Mouse (Mus musculus) urinary bladder, adult 2 months (tissue): Measurements from ENCODE around the gene Olfr17. TPM values are rescaled to one million over a fixed set of nuclear protein-coding genes. Genes with fewer than 3 reads are reported as not detected.
"Not testable (repeated sequence)": the region's sequence is repeated elsewhere in the genome, so short reads cannot be mapped to it uniquely, and the experiment has no call there.

Source experiments
- DNase-seq: peaks from one replicate; pipeline ENCODE4 v3.0.0; 2022; ENCODE audit warnings: low spot score
- polyA plus RNA-seq: library from polyadenylated mRNA; depleted of rRNA; stranded (reverse); fragments of >200 nt; gene quantifications from 2 replicates; pipeline ENCODE4 v1.2.3, GENCODE M21; 2012; rRNA removed

Gene Olfr17
- polyA plus RNA-seq = not detected in 2 replicates

GRCm38 (mm10) chr7:107092920-107093319 is at the start of gene Olfr17:
Gene Olfr17 (plus strand): TSS chr7:107093220.
- no peak for DNase-seq

- no peak for DNase-seq
Measured at GRCm38 (mm10) chr7:107044407-107044806, 48.6 kb upstream of the Olfr17 start.

GRCm38 (mm10) chr7:107045833-107046232 is 47.2 kb upstream of the Olfr17 start:
- DNase-seq = no peak

GRCm38 (mm10) chr7:107047578-107047977 is 45.4 kb upstream of the Olfr17 start:
- DNase-seq = no peak

- no peak for DNase-seq
Measured at GRCm38 (mm10) chr7:107070681-107071080, 22.3 kb upstream of the Olfr17 start, which contains the start of gene Olfr714. Gene Olfr714 (plus strand): TSS chr7:107070981.

- DNase-seq = not testable (repeated sequence)
Measured at GRCm38 (mm10) chr7:107110269-107110668, 17.2 kb downstream of the Olfr17 start, which contains the start of gene Olfr715b. Gene Olfr715b (minus strand): TSS chr7:107110369.

GRCm38 (mm10) chr7:107130983-107131382 is 38.0 kb downstream of the Olfr17 start, which contains the start of gene Olfr715:
Gene Olfr715 (minus strand): TSS chr7:107131083.
- DNase-seq = not testable (repeated sequence)

GRCm38 (mm10) chr7:107138027-107138426 is 45.0 kb downstream of the Olfr17 start, which contains the start of gene Olfr716:
Gene Olfr716 (plus strand): TSS chr7:107138327.
- not testable (repeated sequence) for DNase-seq

Other genes with a start within 250 kb of the Olfr17 start
- gene Olfr703, start 249.9 kb upstream of the Olfr17 start, polyA plus RNA-seq = not detected in 2 replicates
- gene Olfr704, start 230.0 kb upstream of the Olfr17 start, polyA plus RNA-seq = not detected in 2 replicates
- not detected in 2 replicates for gene Olfr705, start 216.3 kb upstream of the Olfr17 start, polyA plus RNA-seq
- gene Olfr706, start 205.1 kb upstream of the Olfr17 start, polyA plus RNA-seq = not detected in 2 replicates
- gene Olfr707, start 192.0 kb upstream of the Olfr17 start, polyA plus RNA-seq = not detected in 2 replicates
- gene Olfr1532-ps1, start 185.2 kb upstream of the Olfr17 start, polyA plus RNA-seq = not detected in 2 replicates
- not detected in 2 replicates for gene Olfr709-ps1, start 161.0 kb upstream of the Olfr17 start, polyA plus RNA-seq
- not detected in 2 replicates for gene Olfr710, start 144.9 kb upstream of the Olfr17 start, polyA plus RNA-seq
- gene Olfr6, start 129.3 kb upstream of the Olfr17 start, polyA plus RNA-seq = not detected in 2 replicates
- not detected in 2 replicates for gene Olfr711, start 117.8 kb upstream of the Olfr17 start, polyA plus RNA-seq
- not detected in 2 replicates for gene Olfr2, start 87.1 kb upstream of the Olfr17 start, polyA plus RNA-seq
- gene Olfr713, start 62.0 kb upstream of the Olfr17 start, polyA plus RNA-seq = not detected in 2 replicates
- not detected in 2 replicates for gene Olfr714, start 22.2 kb upstream of the Olfr17 start, polyA plus RNA-seq
- gene Olfr715b, start 17.1 kb downstream of the Olfr17 start, polyA plus RNA-seq = not detected in 2 replicates
- gene Olfr715, start 37.9 kb downstream of the Olfr17 start, polyA plus RNA-seq = not detected in 2 replicates
- not detected in 2 replicates for gene Olfr716, start 45.1 kb downstream of the Olfr17 start, polyA plus RNA-seq
- gene Nlrp14, start 73.8 kb downstream of the Olfr17 start, polyA plus RNA-seq = not detected in 2 replicates
- not detected in 2 replicates for gene Rbmxl2, start 116.2 kb downstream of the Olfr17 start, polyA plus RNA-seq